ENCODE assay signal across 43 mouse cellular contexts in the genomic region with DNA sequence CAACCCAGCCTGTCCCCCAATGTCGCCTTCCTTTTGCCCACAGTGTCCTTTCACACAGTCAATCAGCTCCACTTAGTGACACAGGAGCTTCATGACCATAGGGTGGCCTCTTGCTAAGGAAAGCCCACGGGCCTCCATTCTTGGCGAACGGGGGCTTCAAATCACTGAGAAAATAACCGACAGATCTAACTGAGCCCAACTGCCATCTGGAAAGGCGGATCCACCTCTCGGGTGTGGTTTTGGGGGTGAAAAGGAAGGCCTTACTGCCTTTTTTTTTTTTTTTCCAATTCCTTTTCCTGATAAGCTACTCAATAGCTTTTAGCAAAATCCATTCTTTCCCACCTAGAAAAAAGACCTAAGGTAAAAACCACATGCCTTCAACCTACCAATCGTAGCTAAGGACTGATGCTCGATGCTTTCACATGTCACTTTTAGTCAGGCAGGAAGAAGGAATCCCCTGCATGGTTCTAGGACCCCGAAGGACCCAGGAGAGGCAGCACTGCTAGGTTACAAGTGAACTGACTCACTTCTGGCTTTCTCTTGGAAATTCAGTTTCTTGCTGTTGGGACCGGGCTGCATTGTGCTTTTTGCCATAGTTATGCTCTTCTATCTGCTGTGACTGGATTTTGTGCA. TPM values are rescaled to one million over a fixed set of nuclear protein-coding genes. Genes with fewer than 3 reads are reported as not detected.
"Had no signal": no experiment of that assay in that cellular context is flagged by ENCODE, and none has a peak within 500 bp of the region (broad histone marks: within the 10 kb centered on the region; RNA-seq: fewer than 3 reads in every experiment).

No protein-coding gene starts in this region.

- H3K27ac ChIP-seq: heart, embryonic 10.5 days; hindbrain, embryonic 13.5 days; hindbrain, embryonic 15.5 days; hindbrain, postnatal 0 days; kidney, embryonic 15.5 days; kidney, postnatal 0 days; limb, embryonic 13.5 days; limb, embryonic 15.5 days; liver, embryonic 12.5 days had no signal

- H3K9me3 ChIP-seq: heart, embryonic 10.5 days; heart, embryonic 12.5 days; hindbrain, embryonic 13.5 days; hindbrain, embryonic 15.5 days; kidney, embryonic 15.5 days; limb, embryonic 13.5 days; limb, embryonic 15.5 days; liver, embryonic 12.5 days had no signal

- H3K36me3 ChIP-seq: kidney, embryonic 15.5 days; limb, embryonic 13.5 days; liver, embryonic 12.5 days had no signal

- H3K4me3 ChIP-seq: heart, embryonic 10.5 days; heart, embryonic 12.5 days; hindbrain, embryonic 13.5 days; hindbrain, embryonic 15.5 days; kidney, embryonic 15.5 days; limb, embryonic 13.5 days; limb, embryonic 15.5 days; liver, embryonic 12.5 days had no signal

- H3K27me3 ChIP-seq: heart, embryonic 12.5 days; hindbrain, embryonic 13.5 days; hindbrain, embryonic 15.5 days; kidney, embryonic 15.5 days; limb, embryonic 13.5 days; limb, embryonic 15.5 days; liver, embryonic 12.5 days had no signal

- H3K9ac ChIP-seq: heart, embryonic 12.5 days; hindbrain, embryonic 13.5 days; hindbrain, embryonic 15.5 days; kidney, embryonic 15.5 days; limb, embryonic 13.5 days; limb, embryonic 15.5 days; liver, embryonic 12.5 days had no signal

- DNase-seq: gastrocnemius, postnatal 14 days; gastrocnemius, postnatal 36 days; heart, adult 18-20 months; heart, postnatal 14 days; heart, postnatal 36 days; kidney, adult 11 months; kidney, adult 2 months; kidney, adult 9 months; kidney, postnatal 14 days; kidney, postnatal 36 days; layer of hippocampus, adult 9-11 months; layer of hippocampus, postnatal 36 days; left cerebral cortex, postnatal 4 days had no signal

- H3K4me1 ChIP-seq: heart, embryonic 10.5 days; heart, embryonic 12.5 days; hindbrain, embryonic 13.5 days; hindbrain, embryonic 15.5 days; kidney, embryonic 15.5 days; limb, embryonic 13.5 days; limb, embryonic 15.5 days; liver, embryonic 12.5 days had no signal

- H3K4me2 ChIP-seq: heart, embryonic 12.5 days; hindbrain, embryonic 13.5 days; hindbrain, embryonic 15.5 days; kidney, embryonic 15.5 days; limb, embryonic 13.5 days; limb, embryonic 15.5 days; liver, embryonic 12.5 days had no signal

RNA-seq across cellular contexts. Expression of gene Gm17651, which starts 28.1 kb away (rescaled TPM):
- total RNA-seq: gastrocnemius, adult 8-10 months; gastrocnemius, postnatal 14 days; gastrocnemius, postnatal 36 days; granulocyte monocyte progenitor cell, adult 5-6 weeks; heart, adult 18-20 months; heart, adult 8-10 months; heart, postnatal 14 days; heart, postnatal 36 days; hematopoietic stem cell, adult 5-6 weeks; hindbrain, postnatal 0 days; layer of hippocampus, adult 18-20 months; layer of hippocampus, adult 8-10 months; layer of hippocampus, postnatal 14 days; layer of hippocampus, postnatal 36 days; left cerebral cortex, adult 18-20 months; left cerebral cortex, adult 8-10 months; left cerebral cortex, postnatal 10 days; left cerebral cortex, postnatal 25 days; left cerebral cortex, postnatal 4 days; liver, adult 2 months had no signal
- polyA plus RNA-seq: frontal cortex, adult 2 months; heart, embryonic 10.5 days; heart, embryonic 12.5 days; heart, embryonic 14.5 days; heart, embryonic 16.5 days; hindbrain, embryonic 11.5 days; hindbrain, embryonic 13.5 days; hindbrain, embryonic 15.5 days; hindbrain, postnatal 0 days; intestine, embryonic 14.5 days; intestine, embryonic 16.5 days; kidney, adult 2 months; kidney, embryonic 15.5 days; kidney, postnatal 0 days; large intestine, adult 2 months; limb, embryonic 11.5 days; limb, embryonic 13.5 days; limb, embryonic 15.5 days; liver, adult 2 months; liver, embryonic 12.5 days had no signal
